In the genomic region with DNA sequence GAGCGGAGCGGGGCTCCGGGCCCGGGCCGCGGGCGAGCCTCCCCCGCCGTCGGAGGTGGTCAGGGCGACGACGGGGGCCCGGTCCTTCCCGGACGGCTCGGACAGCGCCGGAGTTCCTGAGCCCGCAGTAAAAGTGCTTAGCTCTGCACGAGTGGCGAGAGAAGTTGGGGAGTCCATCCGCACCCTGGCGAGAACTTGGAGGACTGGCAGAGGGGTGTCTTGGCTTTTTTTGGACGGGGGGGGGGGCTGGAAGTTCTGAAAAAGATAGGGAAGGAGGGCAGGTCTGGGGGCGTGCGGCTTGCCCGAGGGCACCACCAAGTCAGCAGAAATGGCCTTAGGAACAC, we compare ENCODE assay signal across 8 mouse cellular contexts. TPM values are rescaled to one million over a fixed set of nuclear protein-coding genes. Genes with fewer than 3 reads are reported as not detected.
DNase-seq lines count a peak whose midpoint lies in the region; ATAC-seq and TF ChIP-seq lines count a peak whose summit lies in the region.

No protein-coding gene starts in this region.

- H3K27me3 ChIP-seq in heart, adult 2 months (ENCODE audit: control insufficient read depth, insufficient read depth, low read length), result no peaks in the 10 kb centered on the region
- H3K27me3 ChIP-seq in CH12.LX (replicated peaks), result no peaks in the 10 kb centered on the region
- no peaks in the 10 kb centered on the region for H3K27me3 ChIP-seq in forebrain, embryonic 16.5 days (replicated peaks; ENCODE audit: control insufficient read depth, insufficient read depth, low read length)
- no peaks in the 10 kb centered on the region for H3K27me3 ChIP-seq in liver, embryonic 15.5 days

- peak overlapping the region; percentile 97 for H3K27ac ChIP-seq in heart, adult 2 months
- H3K27ac ChIP-seq in CH12.LX (ENCODE audit: insufficient read depth, low read depth), result no peak overlapping the region
- peak overlapping the region; percentile 92 for H3K27ac ChIP-seq in forebrain, embryonic 16.5 days (ENCODE audit: low read length)
- H3K27ac ChIP-seq in liver, embryonic 15.5 days (replicated peaks), result peak overlapping the region; percentile 93

- intact Hi-C loops in heart, adult 2 months (cut with DNase I), result loop anchor here (2.0 to 5.0 kb wide), 3 partner anchors 28 to 177 kb away; no protein-coding TSS in a partner anchor
- intact Hi-C loops in heart, postnatal 10 days (cut with DNase I), result loop anchor here (2.0 kb wide), 1 partner anchor 182 kb away; no protein-coding TSS in a partner anchor

- dilution Hi-C loops in CH12.LX (cut with MboI; ENCODE audit: extremely low pct_ligation_motif_present, extremely low pct_unique_long_range_greater_than_20kb, low sequenced_read_pairs), result no loop called here

- TF ChIP-seq CTCF in heart, adult 2 months (IDR thresholded peaks at IDR 0.05), result no peak
- TF ChIP-seq CTCF in CH12.LX (conservative IDR thresholded peaks at IDR 0.05 in 1 of 2, IDR thresholded peaks at IDR 0.05 in 1 of 2; ENCODE audit: low read depth in 2 of 2, low read length in 2 of 2), result no peak

- under 1% methylated on average over 28 of the region's 28 CpGs for WGBS in heart, adult 2 months
- 0% methylated on average over 28 of the region's 28 CpGs for WGBS in forebrain, embryonic 16.5 days
- 0% methylated on average over 27 of the region's 28 CpGs for WGBS in liver, embryonic 15.5 days (ENCODE audit: insufficient replicate concordance)

- peaks cover 2% of the 10 kb centered on the region for H3K9me3 ChIP-seq in CH12.LX (replicated peaks; ENCODE audit: low read length)
- no peaks in the 10 kb centered on the region for H3K9me3 ChIP-seq in forebrain, embryonic 16.5 days (ENCODE audit: control insufficient read depth, low read length)
- H3K9me3 ChIP-seq in liver, embryonic 15.5 days (replicated peaks), result no peaks in the 10 kb centered on the region

- peaks cover 13% of the 10 kb centered on the region for H3K4me1 ChIP-seq in heart, adult 2 months (ENCODE audit: control insufficient read depth, insufficient read depth, low read length)
- H3K4me1 ChIP-seq in CH12.LX (ENCODE audit: control insufficient read depth in 1 of 2, insufficient read depth in 2 of 2), result peaks cover 2 to 24% of the 10 kb centered on the region in 2 experiments; a peak in 3 of 4 replicates
- H3K4me1 ChIP-seq in forebrain, embryonic 16.5 days (replicated peaks; ENCODE audit: control insufficient read depth, insufficient read depth, low read length), result peaks cover 28% of the 10 kb centered on the region
- H3K4me1 ChIP-seq in liver, embryonic 15.5 days (replicated peaks), result peaks cover 51% of the 10 kb centered on the region

- peak overlapping the region; percentile 91 for H3K4me2 ChIP-seq in CH12.LX (ENCODE audit: insufficient read depth, low read depth, poor library complexity, severe bottlenecking)
- peak overlapping the region; percentile 92 for H3K4me2 ChIP-seq in forebrain, embryonic 16.5 days (ENCODE audit: low read length)
- H3K4me2 ChIP-seq in liver, embryonic 15.5 days, result peak overlapping the region; percentile 77

- TF ChIP-seq POLR2A in heart, adult 2 months (IDR thresholded peaks at IDR 0.05; ENCODE audit: insufficient read depth, low read depth, low read length), result no peak
- no peak for TF ChIP-seq POLR2A in CH12.LX (IDR thresholded peaks at IDR 0.05; ENCODE audit: low read depth, low read length)

- H3K36me3 ChIP-seq in heart, adult 2 months (ENCODE audit: control insufficient read depth, insufficient read depth, low read length), result peaks cover 16% of the 10 kb centered on the region
- peaks cover 0 to 3% of the 10 kb centered on the region in 2 experiments for H3K36me3 ChIP-seq in CH12.LX (replicated peaks in 1 of 2; ENCODE audit: control insufficient read depth in 1 of 2, insufficient read depth in 1 of 2, low read length in 1 of 2)
- H3K36me3 ChIP-seq in forebrain, embryonic 16.5 days (ENCODE audit: control insufficient read depth, insufficient read depth), result no peaks in the 10 kb centered on the region
- H3K36me3 ChIP-seq in liver, embryonic 15.5 days (replicated peaks), result no peaks in the 10 kb centered on the region

- no peak for TF ChIP-seq EP300 in heart, adult 2 months (IDR thresholded peaks at IDR 0.05; ENCODE audit: insufficient read depth, low read depth, low read length)
- no peak for TF ChIP-seq EP300 in CH12.LX (IDR thresholded peaks at IDR 0.05; ENCODE audit: low read length)

- in situ Hi-C loops in CH12.LX (cut with MboI; ENCODE audit: low pct_ligation_motif_present, low pct_unique_long_range_greater_than_20kb, low sequenced_read_pairs), result loop anchor here (25.0 kb wide), 1 partner anchor 187 kb away; no protein-coding TSS in a partner anchor

- no peak for DNase-seq in heart, adult 2 months
- no peak for DNase-seq in heart, postnatal 10 days
- no peak for DNase-seq in CH12.LX (ENCODE audit: extremely low read depth)
- DNase-seq in frontal cortex, postnatal 14 days (ENCODE audit: low spot score in 2 of 2), result no peak
- DNase-seq in natural killer cell, adult 2 months (ENCODE audit: low spot score in 2 of 2), result no peak
- DNase-seq in cerebellum, adult 9-11 months, result no peak

- peak overlapping the region; percentile 89 for H3K9ac ChIP-seq in heart, adult 2 months (ENCODE audit: low read depth, low read length)
- H3K9ac ChIP-seq in CH12.LX (ENCODE audit: insufficient read depth, low read depth), result peak overlapping the region; percentile 94
- H3K9ac ChIP-seq in forebrain, embryonic 16.5 days (replicated peaks; ENCODE audit: low read depth, low read length), result peak overlapping the region; percentile 85
- peak overlapping the region; percentile 99 for H3K9ac ChIP-seq in liver, embryonic 15.5 days

- ATAC-seq in forebrain, embryonic 16.5 days, result peak; percentile 49
- ATAC-seq in liver, embryonic 15.5 days (ENCODE audit: insufficient read depth), result peak; percentile 55; the same call in 1 of the 2 replicates

- TF ChIP-seq RAD21 in CH12.LX (IDR thresholded peaks at IDR 0.05; ENCODE audit: low read depth, low read length), result no peak

- H3K79me2 ChIP-seq in heart, adult 2 months (replicated peaks; ENCODE audit: control insufficient read depth, insufficient read depth, low read length), result peaks cover 6% of the 10 kb centered on the region
- peaks cover 38% of the 10 kb centered on the region for H3K79me2 ChIP-seq in CH12.LX (replicated peaks; ENCODE audit: control insufficient read depth, extremely low read depth, insufficient read depth, poor library complexity, severe bottlenecking)

- peak overlapping the region; percentile 64 for H3K4me3 ChIP-seq in heart, adult 2 months
- peak overlapping the region; percentile 80 to 86 (median 86) for H3K4me3 ChIP-seq in CH12.LX (replicated peaks in 1 of 3; ENCODE audit: low read depth in 2 of 3, low read length in 2 of 3, poor library complexity in 1 of 3)
- H3K4me3 ChIP-seq in forebrain, embryonic 16.5 days (replicated peaks; ENCODE audit: low read length), result peak overlapping the region; percentile 93
- peak overlapping the region; percentile 97 for H3K4me3 ChIP-seq in liver, embryonic 15.5 days (replicated peaks)

TF ChIP-seq in CH12.LX, 34 proteins besides CTCF, POLR2A, EP300 and RAD21:
- TF ChIP-seq CHD1 (IDR thresholded peaks at IDR 0.05; ENCODE audit: low read depth, low read length) (no peak), MEF2A (IDR thresholded peaks at IDR 0.05; ENCODE audit: borderline replicate concordance, low read depth, low read length) (no peak), JUND (conservative IDR thresholded peaks at IDR 0.05; ENCODE audit: low read depth, low read length) (no peak), MAFK (IDR thresholded peaks at IDR 0.05; ENCODE audit: insufficient replicate concordance, low read length) (no peak), JUN (IDR thresholded peaks at IDR 0.05; ENCODE audit: insufficient read depth, low read depth, low read length) (no peak), ZKSCAN1 (IDR thresholded peaks at IDR 0.05; ENCODE audit: borderline replicate concordance, low read depth, low read length) (no peak), SMC3 (IDR thresholded peaks at IDR 0.05; ENCODE audit: low read depth, low read length) (no peak), USF1 (IDR thresholded peaks at IDR 0.05; ENCODE audit: low read depth, low read length) (no peak), IRF4 (IDR thresholded peaks at IDR 0.05; ENCODE audit: low read depth, low read length) (no peak)

RNA-seq across cellular contexts. Expression of a gene that starts 0.6 kb away (rescaled TPM):
- total RNA-seq in heart, adult 2 months (2021), result 100 to 1,000 TPM; 148 to 157 TPM
- polyA plus RNA-seq in heart, adult 2 months (2012; rRNA removed), result 52.5 and 94.8 TPM in 2 replicates
- 100 to 1,000 TPM; 194 to 206 TPM for total RNA-seq in heart, postnatal 10 days (2021)
- total RNA-seq in CH12.LX (2012; rRNA removed) (79.6 and 86.2 TPM in 2 replicates), CH12.LX (2014; rRNA removed) (127 and 142 TPM in 2 replicates)
- polyA plus RNA-seq in CH12.LX (2012; ENCODE audit: insufficient read length, low read depth), result 105 and 115 TPM in 2 replicates
- polyA plus RNA-seq in forebrain, embryonic 16.5 days (2015; fragmentation: Nextera tagmentation; extraction: Ambion mirVana), result 159 and 177 TPM in 2 replicates
- 126 and 133 TPM in 2 replicates for polyA plus RNA-seq in liver, embryonic 15.5 days (2015; fragmentation: Nextera tagmentation; extraction: Ambion mirVana)
